Mouse (Mus musculus) layer of hippocampus, adult 2 months (tissue): Measurements from ENCODE around the gene Adamts12. TPM values are rescaled to one million over a fixed set of nuclear protein-coding genes. Genes with fewer than 3 reads are reported as not detected.

Experiments
- DNase-seq, 2 experiments: peaks; one replicate each; pipeline ENCODE4 v3.0.0; 2022; ENCODE audit warnings: low spot score in 2 of 2
- H3K27ac ChIP-seq: fragments of 200-600 bp; 2 replicates; pipeline ENCODE4 v1.8.1; 2022
- H3K4me3 ChIP-seq: fragments of 200-600 bp; 2 replicates; pipeline ENCODE4 v1.8.1; 2022; ENCODE audit warnings: mild to moderate bottlenecking
- CTCF ChIP-seq: fragments of 200-600 bp; conservative IDR thresholded peaks from 2 replicates; pipeline ENCODE4 v1.8.1; 2022; ENCODE audit warnings: antibody characterized with exemption, mild to moderate bottlenecking, moderate library complexity
- total RNA-seq, 2 experiments: library from RNA; stranded (reverse); gene quantifications; 2 replicates each; pipeline ENCODE4 v1.2.3; 2021

Adamts12 gene
- total RNA-seq, 2 experiments from 2014 or later: 0.39 to 1.3 TPM

GRCm38 (mm10) chr15:11339467-11340180 lies 275.0 kb downstream of the Adamts12 start:
- DNase-seq: peak in 1 of 2 experiments; percentile 29
- Histone ChIP-seq H3K27ac (no peak overlapping the region), H3K4me3 (no peak overlapping the region)
- TF ChIP-seq CTCF: no peak

GRCm38 (mm10) chr15:11355865-11356264 lies 291.3 kb downstream of the Adamts12 start:
- Histone ChIP-seq H3K4me3 (no peak overlapping the region), H3K27ac (no peak overlapping the region)
- TF ChIP-seq CTCF: no peak
- DNase-seq: no peak

GRCm38 (mm10) chr15:11357501-11357900 lies 292.9 kb downstream of the Adamts12 start:
- no peak for DNase-seq
- Histone ChIP-seq H3K4me3 (no peak overlapping the region), H3K27ac (no peak overlapping the region)
- TF ChIP-seq CTCF: no peak

- no peak for TF ChIP-seq CTCF
- DNase-seq: no peak
- Histone ChIP-seq H3K4me3 (no peak overlapping the region), H3K27ac (no peak overlapping the region)
Measured at GRCm38 (mm10) chr15:11360888-11361287, 296.3 kb downstream of the Adamts12 start.

GRCm38 (mm10) chr15:11361824-11362223 lies 297.2 kb downstream of the Adamts12 start:
- H3K27ac ChIP-seq: no peak overlapping the region
- DNase-seq: no peak
- no peak for TF ChIP-seq CTCF
- H3K4me3 ChIP-seq: no peak overlapping the region

GRCm38 (mm10) chr15:11364112-11364511 lies 299.5 kb downstream of the Adamts12 start:
- no peak for DNase-seq
- no peak for TF ChIP-seq CTCF
- Histone ChIP-seq H3K4me3 (no peak overlapping the region), H3K27ac (no peak overlapping the region)

GRCm38 (mm10) chr15:11364795-11365194 lies 300.2 kb downstream of the Adamts12 start:
- Histone ChIP-seq H3K4me3 (no peak overlapping the region), H3K27ac (no peak overlapping the region)
- peak; percentile 74 to 80 for DNase-seq
- no peak for TF ChIP-seq CTCF

- no peak overlapping the region for H3K27ac ChIP-seq
- no peak for DNase-seq
- no peak overlapping the region for H3K4me3 ChIP-seq
- TF ChIP-seq CTCF: no peak
Measured at GRCm38 (mm10) chr15:11369572-11369971, 305.0 kb downstream of the Adamts12 start.

GRCm38 (mm10) chr15:11370477-11371085 lies 306.0 kb downstream of the Adamts12 start:
- no peak for DNase-seq
- H3K4me3 ChIP-seq: no peak overlapping the region
- H3K27ac ChIP-seq: no peak overlapping the region
- no peak for TF ChIP-seq CTCF

GRCm38 (mm10) chr15:11379431-11380086 lies 315.0 kb downstream of the Adamts12 start:
- TF ChIP-seq CTCF: no peak
- Histone ChIP-seq H3K27ac (peak overlapping the region; percentile 55; the same call in 1 of the 2 replicates), H3K4me3 (no peak overlapping the region)
- DNase-seq: no peak

- H3K4me3 ChIP-seq: no peak overlapping the region
- peak; percentile 28 to 46 for DNase-seq
- peak; percentile 89 for TF ChIP-seq CTCF
- H3K27ac ChIP-seq: no peak overlapping the region
Measured at GRCm38 (mm10) chr15:11380087-11380530, 315.5 kb downstream of the Adamts12 start.

GRCm38 (mm10) chr15:11380616-11381015 lies 316.0 kb downstream of the Adamts12 start:
- H3K4me3 ChIP-seq: no peak overlapping the region
- TF ChIP-seq CTCF: no peak
- DNase-seq: no peak
- no peak overlapping the region for H3K27ac ChIP-seq

- no peak for TF ChIP-seq CTCF
- no peak overlapping the region for H3K27ac ChIP-seq
- no peak overlapping the region for H3K4me3 ChIP-seq
- no peak for DNase-seq
Measured at GRCm38 (mm10) chr15:11382585-11382984, 318.0 kb downstream of the Adamts12 start.
